Mouse (Mus musculus) ovary, postnatal 10 days (tissue): Measurements from ENCODE around the gene Gdf15.

ENCODE experiments used
- DNase-seq: peaks from one replicate; pipeline ENCODE4 v3.0.0; 2022; ENCODE audit warnings: low spot score

Gene Gdf15

DNA sequence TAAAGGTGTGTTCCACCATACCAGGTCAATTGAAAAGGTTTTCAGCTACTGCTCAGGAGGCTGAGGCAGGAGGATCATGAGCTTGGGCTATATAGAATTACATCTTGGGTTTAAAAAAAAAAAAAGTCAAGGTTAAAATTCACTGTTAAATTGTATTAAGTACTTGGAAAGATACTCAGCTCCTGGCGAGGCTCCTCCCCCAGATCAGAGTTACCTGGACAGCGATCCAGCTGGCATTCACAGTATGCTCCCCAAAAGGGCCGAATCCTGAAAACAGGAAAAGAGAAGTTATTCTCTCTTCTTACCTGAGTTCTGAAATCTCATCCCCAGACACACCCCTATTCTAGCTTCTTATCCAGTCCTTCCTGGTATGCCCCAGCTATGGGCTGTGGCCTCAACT, 25.0 kb upstream of the Gdf15 start:
- DNase-seq: no peak

DNA sequence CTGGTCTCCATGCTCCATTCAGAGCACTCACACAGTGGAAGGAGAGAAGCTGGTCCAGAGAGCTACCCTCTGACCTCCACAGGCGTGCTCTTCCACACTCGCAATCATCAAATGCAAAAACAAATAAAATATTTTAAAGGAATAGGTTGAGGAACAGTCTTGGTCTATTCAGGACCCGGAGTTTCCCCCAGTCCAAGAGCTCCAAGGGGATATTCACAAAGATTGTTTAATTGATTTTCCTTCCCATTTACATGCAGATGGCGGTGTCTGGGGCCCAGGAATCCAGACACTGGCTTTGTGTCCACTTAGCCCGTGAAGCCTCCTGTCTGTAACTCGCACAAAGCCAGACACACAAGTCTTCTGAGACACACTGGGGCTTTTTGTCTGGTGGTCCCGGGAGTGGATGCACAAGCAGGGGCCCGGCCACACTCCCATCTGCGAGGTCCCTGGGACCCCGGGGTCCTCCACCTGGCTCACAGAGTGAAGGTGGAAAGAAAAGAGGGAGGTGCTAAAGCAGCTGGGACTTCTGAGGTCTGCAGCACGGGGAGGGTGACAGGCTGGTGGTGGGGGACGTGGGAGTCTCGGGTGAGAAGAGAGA, 24.0 kb upstream of the Gdf15 start:
- DNase-seq: no peak

DNA sequence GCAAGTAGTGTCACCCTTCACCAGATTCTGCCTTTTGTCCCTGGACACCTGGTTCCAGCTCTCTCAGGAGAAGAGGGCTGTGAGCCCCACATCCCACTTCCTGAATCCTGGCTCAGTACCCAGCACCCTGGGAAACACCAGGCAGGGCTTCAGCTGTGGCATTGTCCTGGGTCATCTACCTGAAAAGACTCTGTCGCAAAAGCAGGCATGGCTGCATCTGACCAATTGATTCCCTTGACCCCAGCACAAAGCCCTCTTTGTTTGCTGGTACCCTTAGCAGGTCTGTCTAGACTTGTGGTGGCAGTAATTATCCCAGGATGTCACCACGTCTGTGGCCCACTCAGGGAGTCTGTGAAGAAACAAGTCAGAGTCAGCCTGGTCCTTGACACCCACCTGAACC, 23.2 kb upstream of the Gdf15 start:
- DNase-seq: no peak

DNA sequence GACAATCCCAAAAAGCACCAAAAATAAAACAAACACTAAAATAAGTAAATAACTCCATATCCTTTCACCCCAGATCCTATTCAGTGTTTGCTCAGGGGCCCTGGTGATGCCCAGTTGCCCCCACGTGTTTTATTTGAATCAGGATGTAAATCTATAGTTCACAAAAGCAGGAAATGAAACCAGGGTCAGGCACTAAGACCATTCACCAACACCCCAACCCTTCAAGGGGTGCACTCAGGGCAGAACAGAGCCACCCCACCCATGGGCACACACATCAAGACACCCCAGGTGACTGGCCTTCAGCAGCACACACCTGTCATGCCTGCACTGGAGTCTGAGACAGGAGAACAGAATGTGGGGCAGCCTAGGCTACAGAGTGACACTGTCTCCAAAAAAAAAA, 21.9 kb upstream of the Gdf15 start:
- no peak for DNase-seq

DNA sequence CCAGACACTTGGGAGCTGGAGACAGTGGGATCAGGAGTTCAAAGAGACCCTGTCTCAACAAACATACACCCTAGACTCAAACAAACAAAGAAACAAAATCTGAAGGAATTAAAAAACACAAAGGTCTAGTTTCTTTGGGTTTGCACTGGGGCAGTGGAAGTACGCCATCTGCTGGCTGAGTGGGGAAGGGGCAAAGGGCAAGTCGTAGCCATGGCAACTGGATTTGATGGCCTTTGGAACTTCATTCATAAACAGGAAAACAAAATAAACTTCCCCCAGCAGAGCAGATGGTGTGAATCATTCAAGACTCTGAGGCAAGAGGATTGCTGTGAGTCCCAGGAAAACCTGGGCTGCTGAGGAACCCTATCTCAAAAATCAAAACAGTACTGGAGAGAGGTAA, 21.0 kb upstream of the Gdf15 start:
- no peak for DNase-seq

DNA sequence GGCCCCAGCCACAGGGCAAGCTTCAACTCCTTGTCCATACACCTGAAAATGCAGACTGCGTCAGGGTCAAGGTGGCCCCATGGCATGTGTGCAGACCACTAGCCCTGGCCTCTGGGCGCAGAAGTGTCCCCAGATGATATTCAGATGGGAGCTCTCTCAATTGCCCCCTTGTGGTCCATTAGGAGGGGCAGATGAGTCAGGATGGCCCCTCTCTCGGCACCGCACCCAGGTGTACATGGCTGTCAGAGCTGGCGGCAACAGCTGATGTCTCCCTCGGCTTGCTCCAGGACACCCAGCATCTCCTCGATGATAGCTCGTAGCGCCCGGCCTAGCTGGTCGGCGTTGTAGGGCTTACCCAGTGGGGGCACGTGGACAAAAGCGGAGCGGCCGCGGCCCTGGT, 18.1 kb upstream of the Gdf15 start:
- no peak for DNase-seq

DNA sequence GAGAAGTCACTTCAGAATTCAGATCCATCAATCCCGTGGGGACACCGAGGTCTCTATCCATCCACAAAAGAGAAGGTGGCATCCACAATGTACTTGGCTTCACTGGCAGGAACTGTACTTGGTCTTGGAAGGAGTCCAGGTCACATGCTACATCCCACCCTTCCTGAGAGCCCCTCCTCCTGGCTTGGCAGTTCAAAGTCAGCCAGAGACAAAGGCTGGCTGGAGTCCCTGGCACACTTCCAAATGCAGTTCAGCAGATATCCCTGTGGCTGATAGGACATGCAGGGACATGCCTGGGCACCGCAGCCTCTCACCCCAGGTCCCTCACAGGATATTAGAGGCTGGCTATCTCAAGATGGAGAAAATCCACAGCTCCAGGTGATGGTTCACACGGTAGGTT, 17.1 kb upstream of the Gdf15 start:
- DNase-seq: no peak

DNA sequence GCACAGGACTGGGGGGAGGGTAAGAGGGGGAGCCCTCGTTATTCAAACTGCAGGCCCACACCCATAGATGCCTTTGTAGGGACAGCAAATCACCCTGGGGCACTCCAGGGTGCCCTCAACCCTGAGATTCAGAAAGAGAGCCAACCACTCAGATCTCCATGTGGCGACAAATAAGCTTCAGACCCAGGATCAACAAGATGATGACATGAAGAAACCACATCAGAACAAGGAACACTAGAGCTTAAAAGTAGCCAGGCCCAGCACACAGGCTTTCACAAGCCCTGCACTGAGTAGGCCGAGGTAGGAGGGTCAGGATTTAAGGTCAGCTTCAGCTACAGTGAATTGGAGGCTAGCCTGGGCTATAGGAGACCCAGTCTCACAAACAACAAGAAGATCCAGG, 16.7 kb upstream of the Gdf15 start:
- DNase-seq: no peak

DNA sequence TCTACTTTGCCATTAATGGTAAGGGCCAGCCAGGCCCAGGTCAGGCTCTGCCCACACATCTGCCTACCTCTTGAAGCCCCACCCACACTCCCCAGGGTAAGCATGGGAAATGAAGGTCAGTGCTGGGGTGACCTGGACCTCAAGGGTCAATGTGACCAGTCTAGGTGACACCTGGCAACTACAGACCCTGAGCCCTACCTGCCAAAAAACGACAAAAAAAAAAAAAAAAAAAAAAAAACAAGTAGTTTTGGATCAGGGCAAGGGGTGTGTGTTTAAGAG, 15.8 kb upstream of the Gdf15 start:
- DNase-seq: no peak

DNA sequence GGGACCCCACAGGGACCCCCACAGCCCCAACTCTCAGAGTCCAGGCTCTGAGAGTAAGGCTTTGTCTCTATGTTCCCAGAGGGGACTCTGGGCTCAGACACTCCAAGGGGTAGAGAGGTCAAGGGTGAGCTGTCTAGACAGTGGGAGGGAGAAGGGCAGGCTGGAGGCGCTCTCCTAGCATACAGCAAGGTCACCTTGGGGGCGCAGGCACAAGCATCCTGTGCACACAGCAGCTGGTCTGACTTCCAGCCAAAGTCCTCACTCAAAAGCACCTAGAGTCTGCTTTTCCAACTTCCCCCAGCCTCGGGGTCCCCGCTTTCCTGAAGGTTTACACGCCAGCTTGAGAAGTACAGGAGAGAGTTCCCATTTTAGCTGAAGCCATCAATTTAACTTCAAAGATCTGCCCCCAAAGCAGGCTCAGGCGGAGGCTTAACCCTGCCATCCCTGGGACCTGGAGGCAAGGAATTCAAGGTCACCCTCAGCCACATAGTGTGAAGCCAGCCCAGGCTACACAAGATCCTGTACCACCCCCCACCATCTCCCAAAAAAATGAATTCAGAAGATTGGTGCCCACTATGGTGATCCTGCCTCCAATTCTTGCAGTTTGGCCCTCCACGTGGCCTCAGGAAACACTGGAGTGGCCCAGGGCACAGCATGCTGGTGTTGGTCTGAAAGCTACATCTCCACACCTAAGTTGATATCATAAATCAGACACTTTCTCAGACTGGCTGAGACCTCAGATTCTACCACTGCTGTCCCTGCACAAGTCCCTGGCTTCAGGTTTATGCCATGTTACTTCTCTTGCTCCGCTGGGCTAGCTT, 15.3 kb upstream of the Gdf15 start:
- no peak for DNase-seq

DNA sequence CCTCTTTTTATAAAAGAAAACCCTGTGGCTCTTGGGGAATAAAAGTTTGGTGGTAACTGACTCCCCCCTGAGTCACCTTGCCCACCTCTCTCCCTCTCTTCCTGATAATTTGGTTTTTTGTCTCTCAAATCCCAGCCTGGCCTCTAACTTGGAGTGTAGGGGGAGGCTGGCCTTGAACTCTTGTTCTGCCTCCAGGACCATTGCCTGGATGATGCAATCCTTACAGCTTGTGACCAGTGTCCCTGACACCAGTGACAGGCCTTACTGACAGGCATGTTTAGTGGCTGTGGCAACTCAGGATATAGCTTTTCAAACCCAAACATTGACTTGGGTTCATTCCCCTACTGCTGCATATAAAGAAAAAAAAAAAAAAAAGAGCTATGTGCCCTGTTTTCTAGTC, 14.5 kb upstream of the Gdf15 start:
- no peak for DNase-seq

DNA sequence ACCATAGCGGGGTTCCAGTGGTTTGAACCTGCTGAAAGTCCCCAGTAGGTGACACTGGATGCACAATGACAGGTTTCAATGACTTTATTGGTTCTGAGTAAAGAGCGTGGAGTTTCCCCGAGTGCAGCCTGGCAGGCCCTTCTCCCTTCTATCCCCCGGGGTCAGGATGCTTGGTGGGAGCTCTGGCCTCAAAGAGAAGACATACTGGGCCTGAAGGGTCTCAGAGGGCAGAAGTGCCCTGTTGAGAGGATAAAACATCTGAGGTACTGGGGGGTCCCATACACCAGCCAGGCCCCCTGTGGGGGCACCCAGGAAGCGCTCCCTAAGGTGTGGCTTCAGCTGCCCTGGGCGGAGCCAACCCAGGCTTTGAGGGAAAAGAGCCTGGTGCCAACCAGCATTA, 14.1 kb upstream of the Gdf15 start:
- no peak for DNase-seq

DNA sequence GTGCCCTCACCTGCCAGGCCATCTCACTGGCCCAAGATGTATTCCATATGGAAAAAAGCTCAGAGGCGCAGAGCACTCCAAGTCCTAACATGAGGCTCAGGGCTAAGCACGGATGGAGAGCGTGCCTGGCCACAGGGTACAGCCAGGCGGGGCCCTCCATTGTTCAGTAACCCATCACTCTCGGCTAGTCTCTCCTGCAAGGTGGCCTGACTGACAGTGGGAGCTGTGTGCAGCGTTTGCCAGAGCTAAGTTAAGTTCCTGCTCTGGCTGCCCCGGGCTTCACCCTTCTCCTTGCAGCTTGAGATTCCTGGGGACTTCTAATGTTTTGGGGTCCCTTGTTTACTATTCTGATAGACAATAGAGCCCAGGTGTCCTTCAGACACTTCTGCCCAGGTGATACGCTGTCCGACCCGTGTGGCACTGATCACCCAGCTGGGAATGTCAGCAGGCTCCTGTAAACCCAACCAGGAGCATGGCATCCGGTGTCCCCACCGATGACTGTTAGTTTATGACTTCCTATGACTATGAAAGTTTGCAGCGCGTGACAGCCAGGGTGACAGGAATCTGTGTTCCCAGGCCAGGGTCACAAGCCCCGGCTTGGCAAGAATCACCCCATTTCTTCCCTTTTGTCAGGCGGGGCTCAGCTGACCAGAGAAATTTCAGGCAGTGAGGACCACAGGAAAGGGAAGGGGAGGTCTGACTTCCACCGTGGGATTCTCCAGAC, 13.4 kb upstream of the Gdf15 start:
- no peak for DNase-seq

DNA sequence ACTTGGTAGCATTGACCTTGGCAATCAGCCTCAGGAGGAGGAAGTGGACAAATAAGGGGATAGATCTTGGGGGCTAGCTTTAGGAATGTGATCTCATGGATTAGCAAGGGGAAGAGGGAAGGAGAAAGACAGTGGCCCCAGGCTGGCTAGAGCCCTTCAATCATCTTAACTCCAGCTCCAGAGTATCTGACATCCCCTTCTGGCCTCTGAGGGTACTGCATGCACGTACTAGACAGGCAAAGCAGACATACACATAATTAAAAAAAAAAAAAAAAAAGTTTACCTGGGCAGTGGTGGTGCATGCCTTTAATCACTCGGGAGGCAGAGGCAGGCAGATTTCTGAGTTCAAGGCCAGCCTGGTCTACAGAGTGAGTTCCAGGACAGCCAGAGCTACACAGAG, 11.8 kb upstream of the Gdf15 start:
- DNase-seq: no peak

DNA sequence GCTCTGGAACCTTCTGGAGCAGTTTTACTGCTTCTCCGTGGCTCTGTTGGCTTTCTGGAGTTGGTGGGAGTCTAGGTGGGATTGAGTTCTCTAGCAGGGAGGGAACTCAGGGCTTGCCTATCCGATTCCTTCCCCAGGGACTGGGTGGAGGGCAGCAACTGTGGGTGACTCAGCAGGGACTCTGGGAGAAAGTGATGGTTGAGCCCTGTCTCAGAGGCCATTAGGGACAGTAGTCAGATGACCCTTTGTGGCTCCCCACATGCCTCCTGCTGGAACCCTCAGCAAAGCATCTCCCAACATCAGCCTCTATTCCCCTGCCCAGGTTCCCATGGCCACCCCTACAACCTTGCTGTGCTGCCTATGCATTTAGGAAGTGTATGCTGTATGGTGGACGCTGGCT, 10.8 kb upstream of the Gdf15 start:
- DNase-seq: no peak

DNA sequence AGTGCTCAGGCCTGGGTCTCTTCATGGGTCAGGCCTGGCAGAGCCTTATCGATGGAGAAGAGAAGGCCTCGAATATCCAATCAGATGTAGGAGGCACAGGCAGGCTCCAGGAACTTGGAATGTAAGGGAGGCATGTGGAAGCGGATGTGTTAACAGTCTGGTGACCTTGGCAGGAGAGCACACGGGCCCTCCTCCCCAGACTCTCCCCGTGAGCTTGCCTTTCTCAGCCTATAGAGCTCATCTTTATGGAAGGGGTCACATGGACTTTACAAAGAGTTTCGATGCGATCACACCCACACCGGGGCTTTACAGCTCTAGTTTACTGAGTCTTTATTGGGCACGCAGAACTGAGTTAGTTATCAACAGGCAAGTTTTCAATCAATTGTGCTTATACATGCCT, 6.5 kb upstream of the Gdf15 start:
- DNase-seq: no peak

DNA sequence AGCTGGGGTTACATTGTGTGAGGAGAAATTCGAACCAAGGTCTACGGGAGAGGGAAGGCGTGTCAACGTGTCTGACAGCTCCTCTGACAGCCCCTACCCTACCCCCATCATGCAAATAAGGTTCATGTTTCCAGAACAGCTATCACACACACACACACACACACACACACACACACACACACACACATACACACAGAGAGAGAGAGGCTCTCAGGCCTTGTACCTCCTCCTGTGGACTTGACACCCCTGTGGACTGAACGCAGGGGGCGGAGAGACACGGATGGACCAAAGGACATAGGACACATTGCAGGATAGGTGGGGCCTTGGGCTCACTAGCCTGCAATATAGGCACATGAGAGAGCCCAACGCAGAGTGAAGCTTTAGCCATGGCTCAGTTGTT, 4.6 kb upstream of the Gdf15 start:
- no peak for DNase-seq

DNA sequence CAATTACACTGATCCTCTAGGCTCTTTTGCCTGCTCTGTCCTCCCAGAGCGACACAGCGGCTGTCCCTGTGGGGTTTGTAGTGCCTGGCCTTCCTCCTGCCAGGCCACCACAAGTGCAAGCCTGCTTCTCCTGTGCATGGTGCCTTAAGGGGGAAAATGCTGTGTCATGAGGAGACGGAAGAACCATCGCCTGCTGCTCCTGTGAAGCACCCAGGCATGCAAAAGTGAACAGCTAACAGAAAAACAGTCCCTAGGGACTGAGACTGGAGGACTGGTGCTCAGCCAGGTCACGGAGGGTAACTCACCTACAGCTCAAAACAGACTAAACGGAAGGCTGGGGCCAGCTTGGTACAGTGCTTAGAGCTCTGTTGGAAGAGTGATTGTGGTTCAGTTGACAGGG, 3.3 kb upstream of the Gdf15 start:
- DNase-seq: no peak

DNA sequence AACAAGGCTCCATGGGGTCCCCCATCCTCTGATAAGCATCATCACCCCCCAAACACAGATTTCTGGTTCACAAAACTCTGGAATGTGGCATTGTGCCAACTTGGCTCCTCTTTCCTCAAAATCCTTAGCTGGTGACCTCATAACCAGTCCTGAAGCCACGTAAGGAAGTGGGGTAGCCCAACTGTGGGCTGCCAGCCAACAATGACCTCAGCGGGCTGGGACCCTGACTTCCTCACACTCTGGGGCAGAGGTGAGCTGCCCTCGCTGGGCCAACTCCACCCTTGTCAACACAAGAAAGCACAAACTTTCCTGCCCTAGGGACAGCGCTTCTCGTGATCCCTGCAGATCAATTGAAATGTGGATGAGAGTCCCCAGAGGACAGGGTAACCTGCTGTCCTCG, 1.8 kb upstream of the Gdf15 start:
- no peak for DNase-seq

DNA sequence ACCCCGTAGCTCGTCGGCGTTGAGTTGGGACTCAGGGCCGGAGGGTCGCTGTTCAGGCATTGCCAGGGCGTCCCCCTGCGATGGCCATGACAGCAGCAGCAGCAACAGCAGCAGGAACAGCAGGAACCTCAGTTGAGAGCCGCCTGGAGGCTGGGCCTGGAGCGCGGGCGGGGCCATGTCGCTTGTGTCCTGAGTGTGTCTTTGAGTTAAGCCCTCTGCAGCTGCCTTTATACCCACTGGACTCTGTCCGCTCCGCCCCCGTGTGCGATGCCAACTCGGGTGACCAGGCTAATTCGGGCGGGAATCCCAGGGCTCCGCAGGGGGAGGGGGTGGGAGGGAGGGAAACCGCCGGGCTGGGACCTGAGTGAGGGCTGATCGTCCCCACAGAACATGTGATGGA, 820 bp downstream of the Gdf15 start:
- DNase-seq: no peak

DNA sequence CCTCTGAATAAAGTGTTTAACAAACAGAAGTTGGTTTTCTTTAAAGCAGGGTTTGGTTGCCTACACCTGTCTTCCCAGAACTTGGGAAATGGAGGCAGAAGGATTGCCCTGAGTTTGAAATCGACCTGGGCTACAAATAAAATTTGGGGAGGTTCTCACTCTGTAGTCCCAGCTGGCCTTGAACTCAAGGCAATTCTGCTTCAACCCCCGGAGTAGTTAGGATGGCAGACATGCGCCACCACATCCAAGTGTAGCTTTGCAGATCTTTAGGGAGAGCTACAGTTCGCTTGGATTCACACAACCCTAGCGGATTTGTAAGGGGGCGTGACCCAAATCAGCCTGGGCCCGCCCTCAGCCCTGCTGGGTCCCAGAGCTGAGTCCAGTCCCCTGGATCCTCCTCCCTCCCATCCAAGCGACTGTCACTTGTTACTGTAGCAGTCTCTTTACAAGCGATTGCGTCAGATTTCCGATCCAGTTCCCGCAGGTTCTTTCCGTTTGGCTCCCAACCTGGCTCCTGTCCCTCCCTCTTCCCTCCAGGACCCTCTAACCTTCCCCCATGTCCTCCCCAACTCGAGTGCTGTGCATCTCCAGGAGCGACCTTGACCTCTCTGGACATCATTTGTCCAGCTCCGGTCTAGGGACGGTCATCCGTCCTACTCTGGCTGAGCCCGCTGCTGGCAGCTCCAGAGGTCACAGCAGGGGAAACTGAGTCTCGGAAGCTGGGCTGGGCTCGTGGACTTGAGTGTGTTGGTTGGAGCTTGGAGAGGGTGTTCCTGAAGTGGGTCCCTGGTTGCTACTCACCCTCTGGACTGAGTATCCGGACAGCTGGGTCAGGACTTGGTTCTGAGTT, 1.5 kb downstream of the Gdf15 start:
- DNase-seq: no peak

DNA sequence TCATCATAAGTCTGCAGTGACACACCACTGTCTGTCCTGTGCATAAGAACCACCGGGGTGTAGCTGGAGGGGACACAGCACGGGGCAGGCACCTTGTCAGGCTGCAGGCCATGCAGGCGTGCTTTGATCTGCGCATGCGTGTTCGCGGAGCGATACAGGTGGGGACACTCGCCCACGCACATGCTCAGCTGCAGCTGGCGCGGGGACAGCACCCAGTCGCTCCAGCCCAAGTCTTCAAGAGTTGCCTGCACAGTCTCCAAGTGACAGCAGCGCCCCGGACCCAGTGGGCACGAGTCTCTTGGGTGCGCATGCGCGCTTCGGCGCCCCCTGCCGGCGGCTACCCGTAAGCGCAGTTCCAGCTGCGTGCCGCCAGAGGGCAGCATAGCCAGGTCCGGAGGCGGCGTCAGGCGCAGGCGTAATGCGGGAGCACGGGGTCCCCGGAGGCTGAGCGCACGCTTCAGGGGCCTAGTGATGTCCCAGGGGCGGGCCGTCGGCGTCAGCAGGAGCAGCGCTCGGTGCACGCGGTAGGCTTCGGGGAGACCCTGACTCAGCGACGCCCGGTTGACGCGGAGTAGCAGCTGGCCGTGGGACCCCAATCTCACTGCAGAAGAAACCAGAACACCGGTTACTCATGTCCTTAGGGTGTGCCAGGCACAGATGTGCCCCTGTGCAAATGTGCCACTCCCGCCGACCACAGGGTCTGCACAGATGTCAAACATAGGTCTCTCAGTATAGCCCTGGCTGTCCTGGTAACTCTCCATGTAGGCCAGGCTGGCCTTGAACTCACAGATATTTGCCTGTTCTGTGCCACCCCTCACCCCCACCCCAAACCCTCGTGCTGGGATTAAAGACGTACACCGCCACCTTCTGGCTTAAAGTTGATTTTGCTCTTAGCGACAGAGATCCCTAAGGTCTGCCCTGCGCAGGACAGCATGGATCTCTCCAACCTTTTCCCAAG, 2.4 kb downstream of the Gdf15 start:
- peak; percentile 83 for DNase-seq
